Mouse (Mus musculus) hindlimb bud, embryonic 11.5 days (tissue): ENCODE data around the gene Disp1.

Experiments
- DNase-seq: peaks from one replicate; pipeline ENCODE4 v3.0.0-alpha.2; 2012; ENCODE audit warnings: low read depth, low spot score; ENCODE audit errors: extremely low spot score

Disp1 gene

GRCm38 (mm10) chr1:183207141-183207540 is 14.2 kb downstream of the Disp1 start:
- no peak for DNase-seq

- DNase-seq = no peak
Measured at GRCm38 (mm10) chr1:183200926-183201325, 20.4 kb downstream of the Disp1 start.

- no peak for DNase-seq
Measured at GRCm38 (mm10) chr1:183194763-183195162, 26.6 kb downstream of the Disp1 start.

GRCm38 (mm10) chr1:183194151-183194550 is 27.2 kb downstream of the Disp1 start:
- DNase-seq = no peak

GRCm38 (mm10) chr1:183191398-183191797 is 29.9 kb downstream of the Disp1 start:
- no peak for DNase-seq

- DNase-seq = no peak
Measured at GRCm38 (mm10) chr1:183190456-183190855, 30.9 kb downstream of the Disp1 start.

GRCm38 (mm10) chr1:183189014-183189662 is 32.2 kb downstream of the Disp1 start:
- DNase-seq = peak; percentile 94

- DNase-seq = no peak
Measured at GRCm38 (mm10) chr1:183188115-183189013, 33.0 kb downstream of the Disp1 start.

- no peak for DNase-seq
Measured at GRCm38 (mm10) chr1:183185560-183185959, 35.8 kb downstream of the Disp1 start.

- no peak for DNase-seq
Measured at GRCm38 (mm10) chr1:183184681-183185080, 36.6 kb downstream of the Disp1 start.

GRCm38 (mm10) chr1:183183565-183183964 is 37.8 kb downstream of the Disp1 start:
- no peak for DNase-seq

GRCm38 (mm10) chr1:183182641-183183414 is 38.5 kb downstream of the Disp1 start:
- DNase-seq = no peak

- DNase-seq = no peak
Measured at GRCm38 (mm10) chr1:183181030-183181395, 40.3 kb downstream of the Disp1 start.

GRCm38 (mm10) chr1:183180301-183181029 is 40.9 kb downstream of the Disp1 start:
- no peak for DNase-seq

- DNase-seq = no peak
Measured at GRCm38 (mm10) chr1:183179316-183179715, 42.0 kb downstream of the Disp1 start.

- no peak for DNase-seq
Measured at GRCm38 (mm10) chr1:183175236-183175635, 46.1 kb downstream of the Disp1 start.

- DNase-seq = no peak
Measured at GRCm38 (mm10) chr1:183171095-183171494, 50.2 kb downstream of the Disp1 start.

GRCm38 (mm10) chr1:183168465-183168864 is 52.9 kb downstream of the Disp1 start:
- no peak for DNase-seq

- no peak for DNase-seq
Measured at GRCm38 (mm10) chr1:183167776-183168175, 53.5 kb downstream of the Disp1 start.

- no peak for DNase-seq
Measured at GRCm38 (mm10) chr1:183166700-183167099, 54.6 kb downstream of the Disp1 start.

- DNase-seq = no peak
Measured at GRCm38 (mm10) chr1:183164648-183165071, 56.7 kb downstream of the Disp1 start.
